Mouse (Mus musculus) liver, embryonic 13.5 days (tissue): ENCODE results near the gene Samm50. TPM values are rescaled to one million over a fixed set of nuclear protein-coding genes. Genes with fewer than 3 reads are reported as not detected.

Source experiments
- ATAC-seq: fragments of 200-750 bp; cut with Nextera tagmentation; 2 replicates; pipeline ENCODE4 v1.8.0; 2017; ENCODE audit warnings: low read depth, mild to moderate bottlenecking, moderate number of reproducible peaks, moderate library complexity
- DNase-seq: peaks from one replicate; pipeline ENCODE4 v3.0.0; 2022
- H3K27ac ChIP-seq: fragments of 300-500 bp; sonication (generic); 2 replicates; pipeline ENCODE4 v1.5.1; 2015; ENCODE audit warnings: moderate library complexity, mild to moderate bottlenecking, inconsistent platforms
- H3K27me3 ChIP-seq: fragments of 300-500 bp; sonication (generic); 2 replicates; pipeline ENCODE4 v1.6.1; 2015; ENCODE audit warnings: mild to moderate bottlenecking, inconsistent platforms
- H3K36me3 ChIP-seq: fragments of 300-500 bp; sonication (generic); 2 replicates; pipeline ENCODE4 v1.6.1; 2015; ENCODE audit warnings: mild to moderate bottlenecking, inconsistent platforms
- H3K4me1 ChIP-seq: fragments of 300-500 bp; sonication (generic); replicated peaks from 2 replicates; pipeline ENCODE4 v1.6.1; 2015; ENCODE audit warnings: inconsistent platforms
- H3K4me2 ChIP-seq: fragments of 300-500 bp; sonication (generic); 2 replicates; pipeline ENCODE4 v1.6.1; 2015; ENCODE audit warnings: inconsistent platforms, mild to moderate bottlenecking, moderate library complexity
- H3K4me3 ChIP-seq: fragments of 300-500 bp; sonication (generic); replicated peaks from 2 replicates; pipeline ENCODE4 v1.5.1; 2015; ENCODE audit warnings: mild to moderate bottlenecking, inconsistent platforms
- H3K9ac ChIP-seq: fragments of 300-500 bp; sonication (generic); 2 replicates; pipeline ENCODE4 v1.6.1; 2015; ENCODE audit warnings: mild to moderate bottlenecking, inconsistent platforms
- H3K9me3 ChIP-seq: fragments of 300-500 bp; sonication (generic); replicated peaks from 2 replicates; pipeline ENCODE4 v1.6.1; 2016; ENCODE audit warnings: inconsistent platforms
- WGBS: fragments of 180-500 bp; shearing (Covaris S2); methylation state at CpG from one replicate; pipeline ENCODE4 v1.1.7; 2015; ENCODE audit not compliant: insufficient replicate concordance; 5-methylcytosine and 5-hydroxymethylcytosine counted together
- polyA plus RNA-seq: library from polyadenylated mRNA; unstranded; fragments of >200 nt; fragmentation: Nextera tagmentation; extraction: Ambion mirVana; gene quantifications from 2 replicates; pipeline ENCODE4 v1.2.1, GENCODE M21; 2015

Gene Samm50
- polyA plus RNA-seq, 1 experiment from 2014 or later = 98.0 TPM

- DNase-seq (no peak), ATAC-seq (no peak)
- Histone ChIP-seq H3K27me3 (peaks cover 40% of the 10 kb centered on the region; the same call in 1 of the 2 replicates), H3K4me2 (no peak overlapping the region), H3K4me1 (peaks cover 25% of the 10 kb centered on the region), H3K27ac (no peak overlapping the region), H3K9ac (no peak overlapping the region), H3K36me3 (no peaks in the 10 kb centered on the region), H3K4me3 (no peak overlapping the region), H3K9me3 (no peaks in the 10 kb centered on the region)
- 71% methylated on average over 5 of the region's 5 CpGs for WGBS
Observed at GRCm38 (mm10) chr15:84221539-84221938, 29.5 kb downstream of the Samm50 start.

DNA sequence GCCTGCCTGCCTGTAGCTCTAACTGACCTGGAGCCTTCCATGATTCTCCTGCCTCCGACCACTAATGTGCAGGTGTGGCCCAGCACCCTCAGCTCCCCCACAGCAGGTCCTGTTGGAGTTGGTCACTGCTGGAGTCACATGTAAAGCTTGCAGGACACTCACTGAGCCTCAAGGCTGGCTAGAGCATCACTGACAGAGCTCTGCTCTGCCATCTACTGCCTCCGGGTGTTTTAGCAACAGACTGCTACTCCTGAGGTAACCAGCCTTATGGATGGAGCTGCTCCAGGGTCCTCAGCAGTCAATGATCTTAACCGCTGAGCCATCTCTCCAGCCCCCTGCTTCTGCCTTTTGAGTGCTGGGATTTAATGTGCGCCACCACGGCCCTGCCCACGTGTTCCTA, 31.4 kb downstream of the Samm50 start:
- H3K4me1 ChIP-seq = peaks cover 6% of the 10 kb centered on the region
- ATAC-seq = no peak
- no peak for DNase-seq
- no peak overlapping the region for H3K27ac ChIP-seq
- H3K27me3 ChIP-seq = peaks cover 40% of the 10 kb centered on the region; the same call in 1 of the 2 replicates
- no peaks in the 10 kb centered on the region for H3K9me3 ChIP-seq
- H3K36me3 ChIP-seq = no peaks in the 10 kb centered on the region
- H3K4me2 ChIP-seq = no peak overlapping the region
- WGBS = 44% methylated on average over 6 of the region's 6 CpGs
- no peak overlapping the region for H3K4me3 ChIP-seq
- no peak overlapping the region for H3K9ac ChIP-seq

GRCm38 (mm10) chr15:84224779-84225178, 32.7 kb downstream of the Samm50 start:
- H3K9ac ChIP-seq = no peak overlapping the region
- H3K4me1 ChIP-seq = peaks cover 6% of the 10 kb centered on the region
- H3K27ac ChIP-seq = no peak overlapping the region
- no peak overlapping the region for H3K4me3 ChIP-seq
- 54% methylated on average over 10 of the region's 10 CpGs for WGBS
- H3K9me3 ChIP-seq = no peaks in the 10 kb centered on the region
- H3K4me2 ChIP-seq = no peak overlapping the region
- no peak for ATAC-seq
- DNase-seq = no peak
- H3K36me3 ChIP-seq = no peaks in the 10 kb centered on the region
- peaks cover 30% of the 10 kb centered on the region; the same call in 1 of the 2 replicates for H3K27me3 ChIP-seq

DNA sequence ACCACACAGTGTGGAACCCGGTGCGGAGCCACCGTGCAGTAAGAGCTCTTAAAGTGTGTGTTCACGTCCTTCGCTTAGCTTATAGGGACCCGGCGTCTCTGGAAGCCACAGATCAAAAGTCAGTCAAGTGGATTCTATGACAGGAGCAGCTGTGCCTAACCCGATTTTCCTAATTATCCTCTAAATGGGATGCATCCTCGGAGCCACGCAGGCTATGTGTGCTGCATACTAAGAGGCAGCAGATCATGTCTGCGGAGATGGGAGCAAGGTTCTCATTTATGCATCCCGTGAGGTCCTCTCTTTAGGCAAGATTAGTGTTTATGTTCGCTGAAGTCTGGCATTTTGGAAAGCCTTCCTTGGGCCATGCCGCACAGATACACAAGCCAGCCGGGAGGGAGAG, 34.9 kb downstream of the Samm50 start:
- Histone ChIP-seq H3K36me3 (no peaks in the 10 kb centered on the region), H3K4me3 (no peak overlapping the region), H3K27me3 (peaks cover 29% of the 10 kb centered on the region; the same call in 1 of the 2 replicates), H3K9ac (no peak overlapping the region), H3K4me2 (no peak overlapping the region), H3K4me1 (peaks cover 28% of the 10 kb centered on the region), H3K9me3 (no peaks in the 10 kb centered on the region), H3K27ac (no peak overlapping the region)
- DNase-seq (no peak), ATAC-seq (no peak)
- 72% methylated on average over 15 of the region's 15 CpGs for WGBS

DNA sequence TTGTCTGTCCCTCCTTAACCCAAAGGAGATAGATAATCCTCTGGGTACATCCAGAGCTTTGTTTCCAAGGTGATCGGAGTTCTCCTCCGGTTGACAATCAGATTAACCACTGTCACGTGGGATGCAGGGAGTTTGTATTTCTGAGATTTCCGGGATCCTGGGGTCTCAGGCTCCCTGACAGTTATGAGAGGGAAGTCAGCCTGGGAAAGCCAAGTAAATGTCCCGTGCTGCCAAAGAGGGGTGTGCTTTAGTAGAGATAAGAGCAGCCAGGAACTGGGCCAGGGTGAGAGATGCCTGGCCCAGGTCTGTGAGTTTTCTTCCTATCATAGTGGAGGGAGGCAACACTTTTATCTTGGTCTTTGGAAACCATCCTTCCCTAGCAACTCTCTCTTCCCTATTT, 38.6 kb downstream of the Samm50 start:
- DNase-seq (peak; percentile 33), ATAC-seq (peak; percentile 80)
- Histone ChIP-seq H3K9ac (peak overlapping the region; percentile 80), H3K36me3 (peaks cover 5% of the 10 kb centered on the region; the same call in 1 of the 2 replicates), H3K4me1 (peaks cover 56% of the 10 kb centered on the region), H3K4me2 (peak overlapping the region; percentile 96), H3K9me3 (no peaks in the 10 kb centered on the region), H3K27me3 (peaks cover 16% of the 10 kb centered on the region; the same call in 1 of the 2 replicates), H3K4me3 (peak overlapping the region; percentile 78), H3K27ac (peak overlapping the region; percentile 89)
- WGBS = 7% methylated on average over 5 of the region's 5 CpGs

DNA sequence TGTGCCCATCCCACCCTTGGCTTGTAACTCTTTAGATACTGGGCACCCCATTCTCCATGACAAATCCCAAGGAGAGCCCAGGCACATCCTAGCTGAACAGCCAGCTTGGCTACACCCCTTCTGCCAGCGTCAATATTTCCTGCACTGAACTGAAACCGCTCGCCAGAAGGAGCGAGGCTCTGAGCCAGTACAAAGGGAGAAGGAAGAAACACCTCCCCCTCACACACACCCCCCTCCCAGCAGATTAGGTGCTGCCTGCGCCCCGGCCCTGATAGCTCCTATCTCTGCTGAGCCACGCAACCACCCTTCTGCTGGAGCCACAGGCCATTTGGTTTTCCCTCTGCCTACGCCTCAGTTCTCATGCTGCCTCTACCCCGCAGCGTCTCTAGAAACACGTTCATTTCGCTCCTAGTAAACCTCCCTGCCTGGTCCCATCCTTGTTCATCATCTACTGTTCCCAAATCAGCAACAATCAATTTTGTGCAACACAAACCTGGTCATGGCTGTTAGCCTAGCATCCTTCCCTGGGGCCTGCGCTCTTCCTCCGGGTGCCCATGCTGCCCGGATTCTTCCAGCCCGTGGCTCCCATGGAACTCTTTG, 39.2 kb downstream of the Samm50 start:
- peak; percentile 95 for ATAC-seq

GRCm38 (mm10) chr15:84231721-84232561, 39.9 kb downstream of the Samm50 start, which contains the start of gene Parvb:
Gene Parvb (plus strand): TSS chr15:84232043.
- H3K4me3 ChIP-seq = peak within 1 kb of the TSS; percentile 78

More for the DNA sequence above, 39.2 kb downstream of the Samm50 start:
- Histone ChIP-seq H3K27ac (peak overlapping the region; percentile 89), H3K36me3 (peaks cover 5% of the 10 kb centered on the region; the same call in 1 of the 2 replicates), H3K9me3 (no peaks in the 10 kb centered on the region), H3K4me2 (peak overlapping the region; percentile 96), H3K4me3 (peak overlapping the region; percentile 78), H3K9ac (peak overlapping the region; percentile 80), H3K27me3 (peaks cover 10% of the 10 kb centered on the region; the same call in 1 of the 2 replicates), H3K4me1 (peaks cover 60% of the 10 kb centered on the region)
- peak; percentile 78 for DNase-seq
- 3% methylated on average over 13 of the region's 16 CpGs for WGBS

DNA sequence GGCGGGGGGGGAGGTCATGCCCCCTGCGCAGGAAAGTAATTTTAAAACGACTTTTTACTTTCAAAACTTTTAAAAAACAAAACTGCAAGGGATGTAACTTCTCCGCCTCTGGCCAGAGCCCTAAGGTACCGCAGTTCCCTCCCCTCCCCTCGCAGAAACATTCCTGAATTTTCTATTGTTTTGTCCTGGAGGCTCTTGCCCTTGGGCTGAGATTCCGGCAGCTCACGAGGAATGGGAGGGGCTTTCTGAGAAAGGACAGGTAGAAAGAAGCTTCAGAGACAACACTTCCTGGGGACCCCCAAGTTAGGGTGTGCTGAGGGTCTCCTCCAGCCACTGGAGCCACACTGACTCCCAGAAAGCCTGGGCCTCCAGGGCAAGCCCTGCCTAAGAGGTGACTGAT, 40.6 kb downstream of the Samm50 start:
- Histone ChIP-seq H3K9ac (peak overlapping the region; percentile 80), H3K4me1 (peaks cover 60% of the 10 kb centered on the region), H3K36me3 (peaks cover 5% of the 10 kb centered on the region; the same call in 1 of the 2 replicates), H3K4me3 (peak overlapping the region; percentile 78), H3K27ac (peak overlapping the region; percentile 89; the same call in 1 of the 2 replicates), H3K9me3 (no peaks in the 10 kb centered on the region), H3K27me3 (no peaks in the 10 kb centered on the region), H3K4me2 (peak overlapping the region; percentile 96)
- no peak for DNase-seq
- no peak for ATAC-seq
- WGBS = 34% methylated on average over 8 of the region's 8 CpGs

More at GRCm38 (mm10) chr15:84231721-84232561, 39.9 kb downstream of the Samm50 start, which contains the start of gene Parvb:
- Histone ChIP-seq H3K36me3 (peaks cover 5% of the 10 kb centered on the region; the same call in 1 of the 2 replicates), H3K27ac (peak within 1 kb of the TSS; percentile 89), H3K9me3 (no peaks in the 10 kb centered on the region), H3K9ac (peak within 1 kb of the TSS; percentile 80), H3K27me3 (0 out of 2 replicates have a peak, but pooled peaks cover 3% of the 10 kb centered on the region), H3K4me1 (peaks cover 60% of the 10 kb centered on the region), H3K4me2 (peak within 1 kb of the TSS; percentile 96)
- WGBS = 1% methylated on average over 53 of the region's 53 CpGs
- ATAC-seq (peak; percentile 71), DNase-seq (peak; percentile 58)

DNA sequence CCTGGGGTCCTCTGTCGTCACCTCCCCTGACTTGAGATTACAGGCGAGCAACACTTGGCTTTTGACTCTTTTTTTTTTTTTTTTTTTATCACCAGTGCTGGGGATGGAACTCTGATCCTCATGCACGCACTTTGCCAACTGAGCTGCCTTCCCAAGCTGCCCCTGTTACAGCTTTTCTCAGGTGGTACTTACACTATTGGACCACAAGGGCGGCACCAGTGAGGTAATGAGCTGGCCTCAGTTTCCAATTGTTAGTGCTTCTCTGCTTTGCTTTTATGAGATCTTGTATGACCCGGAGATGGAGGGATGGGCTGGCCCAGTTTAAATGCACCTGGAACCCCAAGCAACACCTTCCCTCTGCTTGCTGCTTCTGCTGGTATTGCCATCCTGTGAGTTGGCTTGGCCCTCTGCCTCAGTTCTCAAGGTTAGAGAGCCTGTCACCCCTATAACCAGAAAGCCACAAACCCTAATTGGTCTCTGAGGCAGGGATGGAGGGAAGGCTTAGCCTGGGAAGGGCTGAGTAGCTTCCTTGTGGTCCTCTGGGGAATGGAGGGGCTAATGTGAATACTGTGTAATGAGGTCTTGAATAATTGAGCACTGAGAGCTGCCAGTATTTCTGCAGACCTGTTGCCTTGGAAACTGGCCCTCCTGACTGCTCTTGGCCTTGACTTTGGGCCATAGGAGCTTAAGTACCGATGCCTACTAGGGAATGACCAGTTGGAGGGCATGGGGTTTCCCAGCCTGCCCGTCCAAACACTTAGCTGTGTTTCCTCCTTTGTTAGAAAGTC, 42.9 kb downstream of the Samm50 start:
- peak overlapping the region; percentile 27; the same call in 1 of the 2 replicates for H3K27ac ChIP-seq
- 64% methylated on average over 7 of the region's 7 CpGs for WGBS

DNA sequence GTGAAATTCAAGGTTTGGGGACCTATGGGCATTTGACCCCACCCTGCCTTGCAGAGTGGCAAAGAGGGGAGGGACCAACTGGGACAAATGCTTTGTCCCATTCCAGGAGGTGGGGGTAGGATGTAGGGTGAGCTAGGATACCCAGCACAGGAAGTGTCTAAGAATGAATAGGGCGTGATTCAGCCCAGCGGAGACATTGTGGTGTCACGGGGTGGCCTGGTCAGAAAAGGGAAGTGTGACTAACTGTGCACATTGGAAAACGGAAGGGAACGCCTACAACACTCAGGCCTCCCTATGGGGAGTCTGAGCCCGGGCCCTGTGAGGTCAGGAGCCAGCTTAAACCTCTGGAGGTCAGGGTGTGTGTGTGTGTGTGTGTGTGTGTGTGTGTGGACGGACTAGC, 43.6 kb downstream of the Samm50 start:
- Histone ChIP-seq H3K9ac (no peak overlapping the region), H3K36me3 (peaks cover 5% of the 10 kb centered on the region; the same call in 1 of the 2 replicates), H3K27me3 (peaks cover 5% of the 10 kb centered on the region), H3K4me3 (no peak overlapping the region), H3K4me2 (no peak overlapping the region), H3K4me1 (peaks cover 67% of the 10 kb centered on the region), H3K9me3 (no peaks in the 10 kb centered on the region), H3K27ac (no peak overlapping the region)
- ATAC-seq (no peak), DNase-seq (no peak)
- 27% methylated on average over 7 of the region's 7 CpGs for WGBS

More for the DNA sequence above, 42.9 kb downstream of the Samm50 start:
- Histone ChIP-seq H3K9ac (no peak overlapping the region), H3K27me3 (peaks cover 5% of the 10 kb centered on the region), H3K4me2 (0 out of 2 replicates have a peak overlapping the region, but pooled peaks have one; percentile 23), H3K36me3 (peaks cover 5% of the 10 kb centered on the region; the same call in 1 of the 2 replicates), H3K4me3 (no peak overlapping the region), H3K4me1 (peaks cover 74% of the 10 kb centered on the region), H3K9me3 (no peaks in the 10 kb centered on the region)
- no peak for ATAC-seq
- no peak for DNase-seq
